Mouse (Mus musculus) bone marrow macrophage, adult 2 months (primary cell): ENCODE measurements around the gene Hoxc5. TPM values are rescaled to one million over a fixed set of nuclear protein-coding genes. Genes with fewer than 3 reads are reported as not detected.

Experiments
- H3K27ac ChIP-seq: 2 replicates; pipeline ENCODE4 v1.5.1; 2012; ENCODE audit warnings: low read depth, low read length; ENCODE audit not compliant: insufficient read depth
- H3K4me1 ChIP-seq: 2 replicates; pipeline ENCODE4 v1.6.1; 2012; ENCODE audit warnings: low read length; ENCODE audit not compliant: control insufficient read depth, insufficient read depth
- H3K4me3 ChIP-seq: 2 replicates; pipeline ENCODE4 v1.5.1; 2012; ENCODE audit warnings: mild to moderate bottlenecking, low read length, moderate library complexity; ENCODE audit not compliant: insufficient read depth
- CTCF ChIP-seq: IDR thresholded peaks from 2 replicates; pipeline ENCODE4 v1.5.1; 2012; ENCODE audit warnings: low read depth, mild to moderate bottlenecking, low read length, moderate library complexity
- POLR2A ChIP-seq: IDR thresholded peaks from 2 replicates; pipeline ENCODE4 v1.6.1; 2012; ENCODE audit warnings: mild to moderate bottlenecking, low read depth, low read length, borderline replicate concordance
- polyA plus RNA-seq: library from polyadenylated mRNA; stranded (reverse); fragments of >200 nt; gene quantifications from 2 replicates; pipeline ENCODE4 v1.2.4, GENCODE M21; 2012; ENCODE audit not compliant: missing spikeins, insufficient read depth, insufficient read length

The Hoxc5 gene
- polyA plus RNA-seq, 1 experiment, result not detected

- H3K4me3 ChIP-seq, result no peak overlapping the region
- H3K4me1 ChIP-seq, result no peaks in the 10 kb centered on the region
- no peak overlapping the region for H3K27ac ChIP-seq
- TF ChIP-seq POLR2A (no peak), CTCF (no peak)
These were observed 67.0 kb downstream of the Hoxc5 start for GRCm38 (mm10) chr15:103034043-103034806.

GRCm38 (mm10) chr15:103034807-103035547 is 67.7 kb downstream of the Hoxc5 start:
- H3K4me3 ChIP-seq, result no peak overlapping the region
- TF ChIP-seq CTCF (no peak), POLR2A (no peak)
- no peak overlapping the region for H3K27ac ChIP-seq
- no peaks in the 10 kb centered on the region for H3K4me1 ChIP-seq

GRCm38 (mm10) chr15:103035548-103035881 is 68.3 kb downstream of the Hoxc5 start:
- H3K27ac ChIP-seq, result no peak overlapping the region
- H3K4me3 ChIP-seq, result no peak overlapping the region

GRCm38 (mm10) chr15:103037579-103037978 is 70.3 kb downstream of the Hoxc5 start:
- H3K27ac ChIP-seq, result no peak overlapping the region
- no peaks in the 10 kb centered on the region for H3K4me1 ChIP-seq
- TF ChIP-seq POLR2A (no peak), CTCF (no peak)
- H3K4me3 ChIP-seq, result no peak overlapping the region

More at GRCm38 (mm10) chr15:103035548-103035881, 68.3 kb downstream of the Hoxc5 start:
- no peak for TF ChIP-seq POLR2A
- no peak for TF ChIP-seq CTCF
- no peaks in the 10 kb centered on the region for H3K4me1 ChIP-seq

GRCm38 (mm10) chr15:103038701-103039480 is 71.6 kb downstream of the Hoxc5 start:
- TF ChIP-seq POLR2A, result no peak
- no peak for TF ChIP-seq CTCF
- no peak overlapping the region for H3K27ac ChIP-seq
- H3K4me3 ChIP-seq, result no peak overlapping the region
- no peaks in the 10 kb centered on the region for H3K4me1 ChIP-seq

- Histone ChIP-seq H3K4me3 (no peak overlapping the region), H3K4me1 (no peaks in the 10 kb centered on the region), H3K27ac (no peak overlapping the region)
- TF ChIP-seq CTCF, result no peak
- no peak for TF ChIP-seq POLR2A
These were observed 72.4 kb downstream of the Hoxc5 start for GRCm38 (mm10) chr15:103039609-103040008.

- no peaks in the 10 kb centered on the region for H3K4me1 ChIP-seq
- no peak for TF ChIP-seq CTCF
- no peak for TF ChIP-seq POLR2A
- no peak overlapping the region for H3K27ac ChIP-seq
- H3K4me3 ChIP-seq, result no peak overlapping the region
These were observed 73.4 kb downstream of the Hoxc5 start for GRCm38 (mm10) chr15:103040601-103041000.

GRCm38 (mm10) chr15:103041613-103042012 is 74.4 kb downstream of the Hoxc5 start:
- no peak for TF ChIP-seq CTCF
- TF ChIP-seq POLR2A, result no peak
- Histone ChIP-seq H3K27ac (no peak overlapping the region), H3K4me1 (no peaks in the 10 kb centered on the region), H3K4me3 (no peak overlapping the region)

GRCm38 (mm10) chr15:103042209-103042608 is 75.0 kb downstream of the Hoxc5 start:
- TF ChIP-seq CTCF, result no peak
- TF ChIP-seq POLR2A, result no peak
- Histone ChIP-seq H3K4me3 (no peak overlapping the region), H3K4me1 (no peaks in the 10 kb centered on the region), H3K27ac (no peak overlapping the region)
